Mouse (Mus musculus): ENCODE results near the gene Gsk3a. TPM values are rescaled to one million over a fixed set of nuclear protein-coding genes. Genes with fewer than 3 reads are reported as not detected.
"Not testable (repeated sequence)": the region's sequence is repeated elsewhere in the genome, so short reads cannot be mapped to it uniquely, and the experiment has no call there.

Gene Gsk3a
- polyA plus RNA-seq, 1 experiment from 2014 or later, result 17.5 TPM

DNA sequence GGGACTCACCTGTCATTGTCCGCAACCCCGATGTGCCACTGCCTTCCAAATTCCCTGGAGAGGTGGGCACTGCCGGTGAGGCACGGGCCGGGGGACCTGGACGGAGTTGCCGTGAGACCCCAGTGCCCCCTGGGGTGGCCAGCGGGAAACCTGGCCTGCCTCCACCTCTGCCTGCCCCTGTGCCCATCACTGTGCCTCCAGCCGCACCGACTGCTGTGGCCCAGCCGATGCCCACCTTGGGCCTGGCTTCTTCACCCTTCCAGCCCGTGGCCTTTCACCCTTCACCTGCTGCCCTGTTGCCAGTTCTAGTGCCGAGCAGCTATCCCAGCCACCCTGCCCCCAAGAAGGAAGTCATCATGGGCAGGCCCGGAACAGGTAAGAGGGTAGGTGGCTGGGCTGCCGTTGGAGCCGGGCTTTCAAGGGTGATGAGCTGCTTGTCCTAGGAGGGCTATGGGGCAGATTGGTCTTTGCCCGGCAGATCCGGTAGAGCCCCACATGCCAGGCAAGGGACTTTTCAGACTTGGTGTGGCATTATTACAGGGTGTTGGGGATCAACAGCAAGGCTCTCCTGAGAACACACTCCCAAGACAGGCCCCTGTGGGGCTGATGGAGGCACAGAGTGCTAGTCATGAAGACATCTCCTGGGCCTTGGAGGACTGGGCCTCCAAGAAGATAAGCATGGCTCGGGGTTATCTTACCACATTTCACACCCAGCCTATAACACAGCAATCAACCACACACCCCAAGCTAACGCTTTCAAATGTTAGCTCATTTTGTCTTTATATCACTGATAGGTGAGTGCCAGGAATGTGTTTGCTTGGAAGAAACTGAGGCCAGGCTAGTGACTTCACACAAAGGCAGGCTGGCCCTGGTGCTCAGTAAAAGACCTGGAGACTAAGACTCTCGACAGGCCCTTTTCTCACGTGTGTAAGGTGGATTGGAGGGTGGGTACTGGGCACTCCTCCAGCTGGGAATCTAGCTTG is 35.9 kb upstream of the Gsk3a start:
- no peak for DNase-seq (ENCODE audit: low spot score)

DNA sequence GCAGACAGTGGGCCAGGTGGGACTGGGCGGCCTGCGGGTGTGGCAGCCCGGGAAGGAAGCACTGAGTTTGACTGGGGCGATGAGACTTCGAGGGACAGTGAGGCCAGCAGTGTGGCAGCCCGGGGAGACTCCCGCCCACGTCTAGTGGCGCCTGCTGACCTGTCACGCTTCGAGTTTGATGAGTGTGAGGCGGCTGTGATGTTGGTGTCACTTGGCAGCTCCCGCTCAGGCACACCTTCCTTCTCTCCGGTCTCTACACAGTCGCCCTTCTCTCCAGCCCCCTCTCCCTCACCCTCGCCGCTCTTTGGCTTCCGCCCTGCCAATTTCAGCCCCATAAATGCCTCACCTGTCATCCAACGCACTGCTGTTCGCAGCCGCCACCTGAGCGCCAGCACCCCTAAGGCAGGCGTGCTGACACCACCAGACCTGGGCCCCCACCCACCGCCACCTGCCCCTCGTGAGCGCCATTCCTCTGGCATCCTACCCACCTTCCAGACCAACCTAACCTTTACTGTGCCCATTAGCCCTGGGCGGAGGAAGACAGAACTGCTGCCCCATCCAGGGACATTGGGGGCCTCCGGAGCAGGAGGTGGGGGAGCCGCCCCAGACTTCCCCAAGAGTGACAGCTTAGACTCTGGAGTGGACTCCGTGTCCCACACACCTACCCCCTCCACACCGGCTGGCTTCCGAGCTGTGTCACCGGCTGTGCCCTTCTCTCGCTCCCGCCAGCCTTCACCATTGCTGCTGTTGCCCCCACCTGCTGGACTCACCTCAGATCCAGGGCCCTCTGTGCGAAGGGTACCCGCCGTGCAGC is 35.0 kb upstream of the Gsk3a start:
- DNase-seq (ENCODE audit: low spot score), result no peak

DNA sequence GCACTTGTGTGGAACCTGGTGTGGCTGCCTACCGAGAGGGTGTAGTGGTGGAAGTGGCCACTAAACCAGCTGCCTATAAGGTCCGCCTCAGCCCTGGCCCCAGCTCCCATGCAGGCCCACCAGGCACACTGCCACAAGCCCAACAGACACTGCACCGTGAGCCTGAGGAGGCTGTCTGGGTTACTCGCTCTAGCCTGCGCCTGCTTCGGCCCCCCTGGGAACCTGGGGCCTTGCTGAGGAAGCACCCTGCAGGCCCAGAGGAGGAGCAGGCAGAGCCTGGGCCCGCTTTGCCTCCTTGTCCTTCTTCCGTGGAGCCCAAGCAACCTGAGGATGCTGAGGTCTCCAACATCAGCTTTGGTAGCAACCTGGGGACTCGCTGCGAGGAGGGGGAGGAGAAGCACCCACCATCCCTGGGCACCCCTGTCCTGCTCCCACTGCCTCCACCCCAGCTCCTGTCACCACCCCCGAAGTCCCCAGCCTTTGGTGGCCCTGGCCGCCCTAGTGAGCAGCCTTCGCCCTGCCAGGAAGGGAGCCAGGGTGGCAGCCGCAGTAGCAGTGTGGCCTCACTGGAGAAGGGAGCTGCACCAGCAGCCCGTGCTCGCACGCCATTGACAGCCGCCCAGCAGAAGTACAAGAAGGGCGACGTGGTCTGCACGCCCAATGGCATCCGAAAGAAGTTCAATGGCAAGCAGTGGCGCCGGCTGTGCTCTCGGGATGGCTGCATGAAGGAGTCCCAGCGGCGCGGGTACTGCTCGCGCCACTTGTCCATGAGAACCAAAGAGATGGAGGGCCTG is 34.2 kb upstream of the Gsk3a start:
- DNase-seq (ENCODE audit: low spot score), result no peak

DNA sequence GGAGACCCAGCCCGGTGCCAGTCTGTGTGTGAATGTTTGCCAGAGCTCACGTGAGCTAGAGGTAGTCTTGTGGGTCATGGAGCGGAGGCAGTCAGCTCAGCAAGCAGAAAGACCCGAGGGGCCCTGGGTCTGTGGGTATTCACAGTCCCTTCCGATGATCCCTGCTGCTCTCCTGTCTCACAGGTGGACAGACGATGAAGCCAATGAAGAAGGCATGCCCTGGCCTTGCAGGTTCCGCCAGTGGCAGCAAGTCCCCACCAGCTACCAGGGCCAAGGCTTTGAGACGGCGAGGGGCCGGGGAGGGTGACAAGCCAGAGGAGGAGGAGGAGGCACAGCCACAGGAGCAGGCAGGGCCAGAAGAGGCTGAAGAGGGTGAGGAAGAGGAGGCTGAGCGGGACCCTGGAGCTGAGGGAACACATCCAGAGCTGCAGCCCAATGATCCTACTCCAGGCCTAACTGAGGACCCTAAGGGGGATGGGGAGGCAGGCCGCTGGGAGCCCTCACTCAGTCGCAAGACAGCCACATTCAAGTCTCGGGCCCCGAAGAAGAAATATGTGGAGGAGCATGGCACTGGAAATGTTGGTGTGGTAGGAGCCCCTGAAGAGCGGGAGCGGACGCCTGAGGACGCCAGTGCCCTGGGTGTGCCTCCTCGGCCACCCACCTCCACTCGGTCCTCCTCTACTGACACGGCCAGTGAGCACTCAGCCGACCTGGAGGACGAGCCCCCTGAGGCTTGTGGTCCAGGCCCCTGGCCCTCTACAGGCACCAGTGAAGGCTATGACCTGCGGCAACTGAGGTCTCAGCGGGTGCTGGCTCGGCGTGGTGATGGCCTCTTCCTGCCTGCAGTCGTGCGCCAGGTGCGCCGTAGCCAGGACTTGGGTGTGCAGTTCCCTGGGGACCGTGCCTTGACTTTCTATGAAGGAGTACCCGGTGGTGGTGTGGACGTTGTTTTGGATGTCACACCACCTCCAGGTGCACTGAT is 33.3 kb upstream of the Gsk3a start:
- no peak for DNase-seq (ENCODE audit: low spot score)

DNA sequence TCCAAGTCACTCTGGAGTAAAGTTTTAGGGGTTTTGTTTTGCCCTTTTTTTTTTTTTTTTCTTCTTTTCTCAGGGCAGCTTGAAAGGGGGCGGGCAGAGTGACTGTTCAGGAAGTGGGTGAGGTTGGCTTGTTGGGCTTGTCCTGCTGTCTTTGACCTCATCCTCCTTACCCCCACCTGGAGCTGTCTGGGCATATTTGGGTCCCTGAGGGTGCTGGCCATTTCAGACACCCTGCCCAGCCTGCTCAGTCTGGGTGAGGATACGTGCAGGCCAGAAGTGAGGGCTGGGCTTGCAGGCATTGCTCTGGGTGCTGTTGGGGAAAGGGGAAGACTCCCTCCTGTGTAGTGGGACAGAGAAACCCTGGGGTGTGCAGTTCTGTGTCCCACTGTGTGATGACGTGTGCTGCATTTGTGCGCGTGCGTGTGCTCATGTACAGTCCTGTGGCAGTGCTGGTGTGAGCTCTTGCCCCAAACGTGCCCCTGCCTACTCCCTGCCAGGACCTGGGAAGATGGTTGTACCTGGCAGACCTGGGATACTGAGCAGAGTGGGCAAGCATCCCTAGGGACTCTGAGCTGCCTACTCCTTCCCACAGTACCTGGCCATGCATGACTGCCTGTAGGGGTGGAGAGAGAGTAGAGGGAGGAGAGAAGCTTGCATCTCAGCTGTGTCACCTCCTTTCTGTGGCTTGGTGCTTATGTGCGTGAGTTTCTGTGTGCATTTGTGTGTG is 32.1 kb upstream of the Gsk3a start:
- DNase-seq (ENCODE audit: low spot score), result no peak

DNA sequence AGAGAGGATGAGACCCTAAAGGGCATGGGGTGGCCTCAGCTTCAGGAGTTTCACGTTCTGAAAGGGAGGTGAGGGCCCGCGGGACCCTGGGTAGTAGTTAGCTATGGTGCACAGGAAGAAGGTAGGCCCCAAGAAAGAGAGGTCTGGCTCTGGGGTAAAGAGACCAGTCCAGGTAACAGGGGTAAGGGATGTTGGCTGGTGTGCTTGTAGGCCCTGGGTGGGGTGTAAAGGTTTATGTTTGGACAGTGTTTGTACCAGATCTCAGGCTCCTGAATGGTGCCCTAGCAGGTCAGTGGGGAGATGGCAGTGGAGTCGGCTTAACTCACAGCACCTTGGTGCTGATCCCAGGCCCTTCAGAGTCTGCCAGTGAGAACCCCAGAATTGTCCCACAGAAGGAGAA is 31.4 kb upstream of the Gsk3a start:
- peak; percentile 26 for DNase-seq (ENCODE audit: low spot score)

DNA sequence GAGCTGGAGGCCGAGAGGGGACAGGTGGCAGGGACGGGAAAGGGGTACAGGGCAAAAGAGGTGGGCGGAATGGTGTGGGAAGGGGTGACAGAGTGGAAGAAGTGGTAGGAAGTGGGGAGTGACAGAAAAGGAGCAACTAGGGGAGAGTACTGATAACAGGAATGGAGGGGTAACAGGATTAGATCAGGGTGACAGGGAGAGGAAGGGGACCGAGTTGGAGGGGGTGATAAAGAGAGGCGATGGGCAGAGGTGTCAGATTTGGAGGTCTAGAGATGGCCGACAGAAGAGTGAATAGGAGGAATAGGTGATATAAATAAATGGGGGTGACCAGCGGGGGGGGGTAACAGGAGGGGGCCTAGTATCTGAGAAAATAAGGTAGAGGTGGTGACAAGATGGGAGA is 30.9 kb upstream of the Gsk3a start:
- DNase-seq (ENCODE audit: low spot score), result no peak

DNA sequence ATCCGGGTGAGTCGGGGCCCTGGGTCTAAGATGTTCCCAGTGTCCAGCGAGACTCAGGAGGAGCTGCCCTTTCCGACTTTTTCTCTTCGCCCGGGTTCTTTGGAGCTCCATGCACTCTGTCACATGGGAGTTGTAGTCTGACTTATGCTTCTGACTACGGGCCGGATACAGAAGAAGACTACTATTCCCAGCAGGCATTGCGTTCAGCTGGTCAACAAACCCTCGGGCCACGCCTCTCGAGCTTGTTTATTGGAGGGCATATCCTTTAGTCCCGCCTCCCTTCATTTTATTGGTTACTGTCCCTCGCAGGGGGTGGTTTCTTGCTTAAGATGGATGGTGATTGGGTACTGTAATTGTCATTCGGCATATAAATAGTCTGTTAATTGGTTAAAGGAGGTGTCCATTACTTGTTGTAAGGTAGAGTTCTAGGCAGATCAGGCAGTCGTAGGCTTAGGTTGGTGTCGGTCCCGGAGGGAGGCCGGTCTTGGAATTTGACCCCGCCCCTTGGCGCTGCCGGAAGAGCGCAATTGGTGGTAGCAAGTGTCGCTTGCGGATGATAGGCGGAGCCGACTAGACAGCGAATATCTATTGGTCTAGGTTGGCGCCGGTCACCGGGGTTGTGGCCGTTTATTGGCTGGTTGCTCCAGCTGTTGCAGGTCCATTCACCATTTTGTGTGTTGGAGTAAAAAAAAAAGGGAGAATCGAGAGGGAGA is 30.3 kb upstream of the Gsk3a start:
- DNase-seq (ENCODE audit: low spot score), result peak; percentile 100

DNA sequence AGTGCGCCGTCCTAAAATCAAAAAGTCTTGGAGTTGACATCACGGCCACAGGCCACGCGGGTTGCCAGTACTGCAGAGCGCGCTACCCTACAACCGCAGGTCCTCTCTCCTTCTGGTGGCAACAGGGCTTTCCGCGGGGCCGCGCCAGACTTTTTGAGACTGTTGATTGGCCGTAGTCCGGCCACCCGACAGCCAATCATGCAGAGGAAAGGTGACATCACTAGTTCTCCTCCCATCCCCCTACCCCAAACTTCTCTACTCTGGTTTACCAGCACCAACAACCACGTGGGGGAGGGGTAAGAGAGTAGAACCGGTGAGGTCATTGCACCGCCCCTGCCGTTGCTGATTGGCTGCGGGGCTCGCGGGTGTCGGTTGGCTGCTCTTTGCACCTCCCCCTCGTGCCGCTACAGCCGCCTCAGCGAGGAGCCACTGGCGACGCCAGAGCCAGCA is 29.7 kb upstream of the Gsk3a start, which contains the start of gene Cic:
Gene Cic, plus strand, starts transcription at position 404 of the 450 bp plus-strand sequence.
- peak; percentile 100 for DNase-seq (ENCODE audit: low spot score)

DNA sequence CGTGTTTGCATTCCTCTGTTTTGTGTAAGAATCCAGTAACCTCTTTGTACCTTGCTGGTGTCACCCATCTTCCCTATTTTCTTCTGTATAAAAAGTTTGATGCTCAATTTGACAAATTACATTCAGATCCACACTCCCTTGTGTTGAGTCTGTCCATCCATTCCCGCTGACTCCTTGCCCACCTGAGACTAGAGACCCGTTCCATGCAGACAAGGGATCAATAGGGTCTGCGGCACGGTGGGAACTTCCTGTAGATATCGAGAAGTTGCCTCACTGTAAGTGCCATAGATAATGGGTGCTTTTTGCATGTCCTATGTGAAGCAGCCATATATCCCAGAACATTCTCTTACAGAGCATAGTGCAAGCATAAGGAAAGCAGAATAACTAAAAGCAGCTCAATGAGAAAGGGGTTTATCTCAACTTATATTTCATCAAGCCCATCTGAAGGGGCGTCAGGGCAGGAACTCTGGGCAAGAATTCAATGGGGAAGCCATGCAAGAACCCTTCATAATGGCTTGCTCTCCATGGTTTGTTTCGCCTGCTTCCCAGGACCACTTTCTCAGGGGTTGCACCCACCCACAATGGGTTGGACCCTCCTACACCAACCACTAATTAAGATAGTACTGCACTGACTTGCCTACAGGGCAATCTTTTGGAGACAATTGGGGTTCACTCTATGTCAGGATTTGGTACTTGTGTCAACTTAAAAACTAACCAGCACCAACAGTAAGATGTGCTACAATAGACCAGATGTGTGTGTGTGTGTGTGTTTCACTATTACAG is 28.7 kb upstream of the Gsk3a start:
- no peak for DNase-seq (ENCODE audit: low spot score)

DNA sequence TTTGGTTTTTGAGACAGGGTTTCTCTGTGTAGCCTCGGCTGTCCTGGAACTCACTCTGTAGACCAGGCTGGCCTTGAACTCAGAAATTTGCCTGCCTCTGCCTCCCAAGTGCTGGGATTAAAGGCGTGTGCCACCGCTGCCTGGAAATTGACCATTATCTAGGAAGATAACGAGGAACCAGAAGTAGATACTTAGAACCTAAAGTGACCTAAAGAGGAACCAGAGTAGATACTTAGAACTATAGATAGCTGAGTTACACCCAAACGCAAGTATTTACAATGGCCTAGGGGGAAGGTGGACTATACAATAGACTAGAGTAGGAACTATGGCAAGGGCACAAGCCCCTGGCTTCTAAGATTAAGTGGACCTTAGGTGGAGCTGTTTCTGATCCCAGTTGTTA is 28.1 kb upstream of the Gsk3a start:
- not testable (repeated sequence) for DNase-seq (ENCODE audit: low spot score)

DNA sequence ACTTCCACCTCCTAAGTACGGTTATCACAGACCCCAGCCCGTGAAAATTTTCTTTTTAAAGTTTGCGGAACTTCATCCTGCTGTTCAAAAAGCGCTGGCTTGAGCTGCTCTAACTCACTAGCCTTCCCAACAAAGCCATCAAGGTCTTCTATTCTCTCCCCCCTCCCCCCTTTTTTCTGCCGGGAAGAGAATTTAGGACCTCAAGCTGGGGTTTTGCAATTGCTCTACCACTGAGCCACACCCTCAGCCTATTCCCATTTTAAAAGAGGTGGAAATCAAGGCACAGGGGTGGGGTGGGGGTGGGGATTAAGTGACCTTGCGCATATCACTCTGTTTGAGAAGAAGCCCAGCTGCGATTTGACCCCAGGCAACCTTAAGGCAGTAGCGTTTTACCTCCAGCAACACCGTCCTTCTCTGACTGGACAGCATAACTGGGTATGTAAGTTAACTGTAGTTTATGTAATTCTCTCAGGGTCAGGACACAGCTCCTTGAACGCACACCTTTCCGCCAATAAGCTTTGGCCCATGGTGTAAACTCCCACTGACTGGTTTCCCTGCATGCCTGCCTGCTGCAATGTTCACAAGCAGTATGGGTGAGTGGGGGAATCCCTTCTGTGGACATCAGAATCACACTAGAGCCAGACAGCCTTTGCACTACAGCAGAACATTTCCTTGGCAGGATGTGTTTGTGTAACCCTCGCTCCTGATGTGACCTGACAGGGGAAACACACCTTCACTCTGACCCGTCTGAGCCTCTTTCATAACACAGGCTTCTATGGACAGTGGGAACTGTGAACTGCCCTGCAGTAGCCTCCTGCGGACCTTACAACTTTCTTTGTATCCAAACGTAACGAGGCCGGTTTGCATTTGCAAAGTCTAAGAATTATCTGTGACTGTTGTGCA is 26.6 kb upstream of the Gsk3a start:
- DNase-seq (ENCODE audit: low spot score), result no peak

DNA sequence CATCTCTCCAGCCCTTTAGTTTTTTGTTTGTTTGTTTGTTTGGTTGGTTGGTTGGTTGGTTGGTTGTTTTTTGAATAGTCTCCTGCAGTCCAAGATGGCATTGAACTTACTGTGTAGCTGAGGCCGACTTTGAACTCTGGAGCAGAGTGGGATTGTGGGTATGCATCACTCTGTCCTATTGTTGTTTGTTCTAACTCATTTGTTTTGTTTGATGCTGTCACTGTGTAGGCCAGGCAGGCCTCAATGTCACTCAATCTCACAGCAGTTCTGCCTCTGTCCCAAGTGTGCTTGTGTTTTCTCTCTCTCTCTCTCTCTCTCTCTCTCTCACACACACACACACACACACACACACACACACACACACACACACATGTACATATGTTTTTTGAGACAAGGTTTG is 24.2 kb upstream of the Gsk3a start:
- no peak for DNase-seq (ENCODE audit: low spot score)

DNA sequence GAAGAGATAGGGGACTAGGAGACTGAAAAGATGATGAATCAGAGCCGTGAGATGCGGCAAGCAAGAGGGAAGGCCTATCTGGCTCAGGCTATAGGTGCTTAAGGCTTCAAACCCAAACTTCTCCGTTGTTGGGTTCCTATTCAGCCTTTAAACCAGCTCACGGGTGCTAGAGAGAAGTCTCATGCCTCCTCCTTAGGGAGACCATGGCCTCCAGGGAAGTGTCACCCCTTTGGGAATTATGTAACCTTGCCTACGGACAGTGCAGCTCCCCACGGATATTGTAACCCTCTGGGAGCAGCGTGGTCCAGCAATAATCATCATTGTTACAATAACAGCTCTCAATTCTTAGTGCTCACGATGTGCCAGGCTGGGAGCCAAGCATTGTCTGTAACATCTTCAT is 14.2 kb upstream of the Gsk3a start:
- no peak for DNase-seq (ENCODE audit: low spot score)

DNA sequence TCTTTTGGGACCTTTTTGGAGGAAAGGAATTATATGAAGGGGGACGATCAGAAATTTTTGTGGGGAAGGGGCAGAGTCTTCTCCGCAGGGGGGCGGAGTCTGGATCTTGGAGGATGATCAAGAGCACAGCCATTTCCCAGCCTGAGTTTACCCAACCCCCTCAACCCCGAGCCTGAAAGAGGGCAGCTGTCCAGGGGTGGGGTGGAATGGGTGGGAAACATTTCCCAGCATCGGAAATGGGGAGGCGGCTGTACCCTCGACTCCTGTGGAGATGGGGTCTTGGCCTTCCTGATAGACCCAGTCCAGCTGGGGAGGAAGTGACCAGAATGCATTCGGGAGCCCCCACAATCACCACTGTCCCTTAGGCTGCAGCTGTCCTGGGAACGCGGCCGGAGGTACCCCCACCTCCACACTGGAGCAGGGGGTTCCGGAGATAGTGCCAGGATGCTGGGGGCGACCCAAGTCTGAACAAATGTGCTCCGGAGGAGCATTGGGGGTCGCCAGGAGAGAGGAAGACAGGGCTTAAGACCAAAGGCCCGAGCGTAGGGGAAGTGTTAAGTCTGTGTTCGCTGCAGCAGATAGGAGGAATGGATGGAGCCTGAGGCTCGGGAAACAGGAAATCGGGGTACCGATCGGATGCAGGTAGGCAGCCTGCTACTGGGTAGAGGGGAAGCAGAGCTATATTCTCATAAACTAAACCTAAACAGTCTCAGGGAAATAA is 13.6 kb upstream of the Gsk3a start:
- no peak for DNase-seq (ENCODE audit: low spot score)
